Mouse (Mus musculus): ENCODE data around the gene Uty. TPM values are rescaled to one million over a fixed set of nuclear protein-coding genes. Genes with fewer than 3 reads are reported as not detected.

Gene Uty
- 10 to 100 TPM in 1 of 2 experiments, not detected in 1; 30.5 TPM for total RNA-seq (2021)
- long read RNA-seq, experiment 1 = 0 reads
- long read RNA-seq, experiment 2, partial matches to known transcripts = 0 of 3 reads
- long read RNA-seq, experiment 2, other reads (novel, unspliced or antisense) = 3 of 3 reads

- peak in 1 of 2 experiments; percentile 73 for DNase-seq
These were observed at the start of gene Uty for GRCm38 (mm10) chrY:1245426-1245863. Uty (minus strand) TSS chrY:1245759.

GRCm38 (mm10) chrY:1293708-1294107, 48.1 kb upstream of the Uty start:
- no peak for DNase-seq

- peak in 1 of 2 experiments; percentile 74 for DNase-seq
These were observed 40.7 kb upstream of the Uty start, which contains the start of gene Ddx3y for GRCm38 (mm10) chrY:1286171-1286795. Ddx3y (minus strand) TSS chrY:1286629.

GRCm38 (mm10) chrY:1285735-1286134, 40.2 kb upstream of the Uty start:
- DNase-seq = peak in 1 of 2 experiments; percentile 16

GRCm38 (mm10) chrY:1246117-1246516, 558 bp upstream of the Uty start:
- DNase-seq = no peak

- peak in 1 of 2 experiments; percentile 4 for DNase-seq
These were observed 619 bp downstream of the Uty start for GRCm38 (mm10) chrY:1244940-1245339.

- no peak for DNase-seq
These were observed 1.1 kb downstream of the Uty start for GRCm38 (mm10) chrY:1244421-1244820.

GRCm38 (mm10) chrY:1220001-1220400, 25.6 kb downstream of the Uty start:
- DNase-seq = peak in 1 of 2 experiments; percentile 13

GRCm38 (mm10) chrY:1178476-1178875, 67.1 kb downstream of the Uty start:
- DNase-seq = no peak

- DNase-seq = no peak
These were observed 82.5 kb downstream of the Uty start for GRCm38 (mm10) chrY:1163054-1163453.

GRCm38 (mm10) chrY:1116153-1116552, 129.4 kb downstream of the Uty start:
- no peak for DNase-seq

GRCm38 (mm10) chrY:1114016-1114415, 131.5 kb downstream of the Uty start:
- no peak for DNase-seq

Other genes with a start within 250 kb of the Uty start
- 10 to 100 TPM in 1 of 2 experiments, not detected in 1; 81.0 TPM for gene Eif2s3y, start 235.2 kb downstream of the Uty start, total RNA-seq (2021)
- 100 to 1,000 TPM in 1 of 2 experiments, not detected in 1; 111 TPM for gene Ddx3y, start 40.9 kb upstream of the Uty start, total RNA-seq (2021)
- gene Usp9y, start 214.0 kb upstream of the Uty start, total RNA-seq (2021) = not detected

Measured in adrenal gland, postnatal 36 days (tissue).